Mouse (Mus musculus) forebrain, embryonic 13.5 days (tissue): ENCODE results near the gene Dusp22. TPM values are rescaled to one million over a fixed set of nuclear protein-coding genes. Genes with fewer than 3 reads are reported as not detected.

Experiments used
- ATAC-seq: fragments of 200-750 bp; cut with Nextera tagmentation; 2 replicates; pipeline ENCODE4 v1.8.0; 2017
- H3K27ac ChIP-seq: fragments of 300-500 bp; sonication (generic); 2 replicates; pipeline ENCODE4 v1.5.1; 2015; ENCODE audit warnings: inconsistent platforms, mild to moderate bottlenecking, moderate library complexity
- H3K27me3 ChIP-seq: fragments of 300-500 bp; sonication (generic); 2 replicates; pipeline ENCODE4 v1.6.1; 2015; ENCODE audit warnings: mild to moderate bottlenecking, inconsistent platforms
- H3K36me3 ChIP-seq: fragments of 300-500 bp; sonication (generic); 2 replicates; pipeline ENCODE4 v1.6.1; 2015; ENCODE audit warnings: mild to moderate bottlenecking, inconsistent platforms; ENCODE audit not compliant: poor library complexity, severe bottlenecking
- H3K4me1 ChIP-seq: fragments of 300-500 bp; sonication (generic); 2 replicates; pipeline ENCODE4 v1.6.1; 2015; ENCODE audit warnings: inconsistent platforms
- H3K4me2 ChIP-seq: fragments of 300-500 bp; sonication (generic); 2 replicates; pipeline ENCODE4 v1.6.1; 2015; ENCODE audit warnings: inconsistent platforms, mild to moderate bottlenecking, moderate library complexity
- H3K4me3 ChIP-seq: fragments of 300-500 bp; sonication (generic); 2 replicates; pipeline ENCODE4 v1.5.1; 2015; ENCODE audit warnings: mild to moderate bottlenecking, inconsistent platforms
- H3K9ac ChIP-seq: fragments of 300-500 bp; sonication (generic); 2 replicates; pipeline ENCODE4 v1.6.1; 2015; ENCODE audit warnings: mild to moderate bottlenecking, inconsistent platforms
- H3K9me3 ChIP-seq: fragments of 300-500 bp; sonication (generic); replicated peaks from 2 replicates; pipeline ENCODE4 v1.6.1; 2016; ENCODE audit warnings: inconsistent platforms
- WGBS: fragments of 180-500 bp; shearing (Covaris S2); methylation state at CpG from one replicate; pipeline ENCODE4 v1.1.7; 2015; 5-methylcytosine and 5-hydroxymethylcytosine counted together
- polyA plus RNA-seq: library from polyadenylated mRNA; unstranded; fragments of >200 nt; fragmentation: Nextera tagmentation; extraction: Ambion mirVana; gene quantifications from 2 replicates; pipeline ENCODE4 v1.2.1, GENCODE M21; 2015

Gene Dusp22
- polyA plus RNA-seq, 1 experiment from 2014 or later, result 9.3 TPM

DNA sequence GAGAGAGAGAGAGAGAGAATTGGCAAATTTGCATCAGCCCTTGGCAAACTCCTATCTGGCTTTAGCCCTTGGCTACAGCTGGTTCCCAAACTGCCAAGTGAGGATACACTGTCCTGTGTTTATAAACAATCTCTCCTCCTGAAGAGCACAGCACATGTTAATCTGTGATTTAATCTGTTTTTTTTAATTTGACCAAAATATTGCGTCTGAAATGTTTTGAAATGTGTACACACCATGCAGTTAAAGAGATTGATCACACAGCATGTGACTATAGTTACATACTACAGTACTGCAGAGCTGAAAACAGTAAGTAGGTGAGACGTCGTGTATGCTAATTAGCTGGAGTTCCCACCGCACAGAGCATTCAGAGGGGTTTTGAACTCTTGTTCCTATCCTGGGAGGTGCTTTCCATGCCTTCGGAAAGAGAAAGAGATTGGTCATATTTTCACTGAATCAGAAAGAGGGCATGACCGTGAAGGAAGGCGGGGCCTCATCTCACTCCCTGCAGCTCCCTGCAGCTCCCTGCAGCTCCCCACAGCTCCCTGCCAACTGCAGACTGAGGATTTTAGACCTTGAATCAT is 65.0 kb downstream of the Dusp22 start:
- peak; percentile 78 for ATAC-seq
- Histone ChIP-seq H3K36me3 (no peaks in the 10 kb centered on the region), H3K27ac (no peak overlapping the region), H3K4me1 (peaks cover 4% of the 10 kb centered on the region; the same call in 1 of the 2 replicates), H3K4me3 (no peak overlapping the region), H3K9me3 (no peaks in the 10 kb centered on the region), H3K27me3 (no peaks in the 10 kb centered on the region), H3K9ac (no peak overlapping the region), H3K4me2 (no peak overlapping the region)
- 29% methylated on average over 7 of the region's 7 CpGs for WGBS

- Histone ChIP-seq H3K4me1 (peaks cover 4% of the 10 kb centered on the region; the same call in 1 of the 2 replicates), H3K9ac (no peak overlapping the region), H3K36me3 (no peaks in the 10 kb centered on the region), H3K4me3 (no peak overlapping the region), H3K4me2 (no peak overlapping the region), H3K9me3 (no peaks in the 10 kb centered on the region), H3K27ac (no peak overlapping the region), H3K27me3 (no peaks in the 10 kb centered on the region; the same call in 1 of the 2 replicates)
- WGBS, result 91% methylated on average over 4 of the region's 4 CpGs
- no peak for ATAC-seq
Observed at GRCm38 (mm10) chr13:30726879-30727278, 67.1 kb downstream of the Dusp22 start.

- no peaks in the 10 kb centered on the region; the same call in 1 of the 2 replicates for H3K27me3 ChIP-seq
- no peaks in the 10 kb centered on the region for H3K9me3 ChIP-seq
- H3K9ac ChIP-seq, result no peak overlapping the region
- 93% methylated on average over 7 of the region's 7 CpGs for WGBS
- ATAC-seq, result no peak
- no peak overlapping the region for H3K4me2 ChIP-seq
- H3K36me3 ChIP-seq, result no peaks in the 10 kb centered on the region
- no peak overlapping the region for H3K27ac ChIP-seq
- no peak overlapping the region for H3K4me3 ChIP-seq
- H3K4me1 ChIP-seq, result peaks cover 4% of the 10 kb centered on the region; the same call in 1 of the 2 replicates
Observed at GRCm38 (mm10) chr13:30728155-30728554, 68.4 kb downstream of the Dusp22 start.

- no peaks in the 10 kb centered on the region for H3K36me3 ChIP-seq
- no peak overlapping the region for H3K27ac ChIP-seq
- H3K4me3 ChIP-seq, result no peak overlapping the region
- peaks cover 2% of the 10 kb centered on the region; the same call in 1 of the 2 replicates for H3K4me1 ChIP-seq
- H3K9ac ChIP-seq, result no peak overlapping the region
- no peaks in the 10 kb centered on the region for H3K9me3 ChIP-seq
- ATAC-seq, result no peak
- WGBS, result 65% methylated on average over 6 of the region's 6 CpGs
- H3K27me3 ChIP-seq, result no peaks in the 10 kb centered on the region; the same call in 1 of the 2 replicates
- H3K4me2 ChIP-seq, result no peak overlapping the region
Observed at GRCm38 (mm10) chr13:30729245-30729644, 69.4 kb downstream of the Dusp22 start.

DNA sequence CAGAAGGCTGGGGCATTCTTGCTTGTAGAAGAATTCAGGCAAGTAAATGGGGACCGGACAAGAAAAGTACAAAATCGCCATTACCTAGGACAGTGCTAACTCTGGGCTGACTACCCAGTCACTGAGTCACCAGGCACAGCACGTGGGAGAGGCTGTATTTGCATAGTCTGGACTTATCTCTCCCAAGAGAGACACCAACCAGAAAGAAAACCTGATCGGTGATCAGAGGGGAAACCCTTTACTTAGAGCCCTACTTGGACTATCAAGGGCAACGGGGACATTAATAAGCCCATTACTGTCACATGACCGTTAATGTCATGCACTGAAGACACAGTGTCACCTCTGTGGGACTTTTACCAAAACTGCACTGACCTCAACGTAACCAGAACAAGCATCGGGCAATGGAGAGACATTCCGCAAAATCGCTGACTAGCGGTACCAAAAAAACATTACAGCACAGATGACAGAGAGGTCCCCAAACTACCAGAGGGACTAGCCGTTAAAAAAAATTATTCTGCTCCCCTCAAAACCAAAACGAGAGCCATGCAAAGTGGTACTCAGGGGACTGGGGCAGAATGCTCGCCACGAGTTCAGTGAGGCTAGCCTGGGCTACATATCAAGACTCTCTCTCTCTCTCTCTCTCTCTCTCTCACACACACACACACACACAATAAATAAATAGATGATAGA is 70.5 kb downstream of the Dusp22 start:
- WGBS, result 86% methylated on average over 15 of the region's 15 CpGs
- Histone ChIP-seq H3K9ac (no peak overlapping the region), H3K4me2 (no peak overlapping the region), H3K36me3 (no peaks in the 10 kb centered on the region), H3K9me3 (no peaks in the 10 kb centered on the region), H3K4me3 (no peak overlapping the region), H3K27me3 (no peaks in the 10 kb centered on the region; the same call in 1 of the 2 replicates), H3K27ac (no peak overlapping the region), H3K4me1 (no peaks in the 10 kb centered on the region)
- no peak for ATAC-seq

DNA sequence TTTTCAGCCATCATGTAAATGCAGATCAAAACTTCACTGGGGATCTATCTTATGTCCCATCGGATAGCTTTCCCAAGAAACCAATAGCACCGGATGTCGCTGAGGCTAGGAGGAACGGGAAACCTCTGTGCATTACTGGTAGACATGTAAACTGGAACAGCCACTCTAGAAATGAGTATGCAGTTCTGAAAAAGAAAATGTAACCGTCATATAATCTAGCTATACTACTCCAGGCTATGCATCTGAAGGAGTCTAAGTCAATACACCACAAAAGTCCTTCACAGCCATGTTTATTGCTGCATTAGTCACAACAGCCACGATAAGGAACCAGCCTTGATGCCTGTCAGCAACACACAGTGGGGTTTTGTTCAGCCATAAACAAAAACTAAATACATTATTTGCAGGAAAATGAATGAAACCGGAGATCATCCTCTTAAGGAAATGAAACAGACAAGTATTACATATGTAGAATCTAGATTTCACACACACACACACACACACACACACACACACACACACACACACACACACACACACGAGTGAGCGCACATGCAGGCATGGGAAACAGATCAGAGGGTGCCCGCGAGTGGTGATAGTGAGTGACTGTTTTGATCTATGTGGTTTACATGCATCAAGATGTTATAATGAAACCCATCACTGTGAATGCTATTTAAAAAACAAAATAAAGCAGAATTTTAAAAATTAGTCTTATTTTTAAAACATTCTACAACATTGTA is 73.1 kb downstream of the Dusp22 start:
- no peaks in the 10 kb centered on the region; the same call in 1 of the 2 replicates for H3K27me3 ChIP-seq
- H3K27ac ChIP-seq, result no peak overlapping the region
- no peaks in the 10 kb centered on the region for H3K36me3 ChIP-seq
- H3K9ac ChIP-seq, result no peak overlapping the region
- 89% methylated on average over 11 of the region's 11 CpGs for WGBS
- H3K9me3 ChIP-seq, result no peaks in the 10 kb centered on the region
- no peaks in the 10 kb centered on the region for H3K4me1 ChIP-seq
- no peak overlapping the region for H3K4me2 ChIP-seq
- H3K4me3 ChIP-seq, result no peak overlapping the region
- no peak for ATAC-seq

DNA sequence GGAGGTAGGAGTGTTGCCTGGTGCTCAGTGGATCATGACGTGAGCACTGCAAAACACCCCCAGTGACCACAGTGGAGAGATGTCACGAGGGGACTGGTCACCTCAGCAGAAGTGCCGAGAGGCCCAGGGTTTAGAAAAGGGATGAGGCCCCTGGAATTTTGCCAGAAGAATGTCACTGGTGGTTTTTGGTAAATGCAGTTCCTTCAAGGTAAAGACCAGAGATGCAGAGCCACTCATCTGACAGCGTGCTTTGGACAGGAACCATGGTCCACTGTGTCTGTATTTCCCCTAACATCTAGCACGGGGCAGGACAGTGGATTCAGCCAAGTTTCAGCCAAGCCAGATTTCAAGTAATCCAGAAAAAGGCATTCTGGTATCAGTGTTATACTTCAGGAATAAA is 76.9 kb downstream of the Dusp22 start:
- H3K27me3 ChIP-seq, result no peaks in the 10 kb centered on the region; the same call in 1 of the 2 replicates
- H3K4me3 ChIP-seq, result no peak overlapping the region
- no peaks in the 10 kb centered on the region for H3K4me1 ChIP-seq
- 83% methylated on average over 5 of the region's 5 CpGs for WGBS
- H3K9me3 ChIP-seq, result no peaks in the 10 kb centered on the region
- H3K4me2 ChIP-seq, result no peak overlapping the region
- no peak overlapping the region for H3K27ac ChIP-seq
- H3K9ac ChIP-seq, result no peak overlapping the region
- H3K36me3 ChIP-seq, result no peaks in the 10 kb centered on the region
- no peak for ATAC-seq

- H3K4me2 ChIP-seq, result no peak overlapping the region
- H3K9me3 ChIP-seq, result no peaks in the 10 kb centered on the region
- H3K4me3 ChIP-seq, result no peak overlapping the region
- ATAC-seq, result no peak
- no peaks in the 10 kb centered on the region for H3K36me3 ChIP-seq
- H3K4me1 ChIP-seq, result no peaks in the 10 kb centered on the region
- WGBS, result 92% methylated on average over 2 of the region's 2 CpGs
- H3K27me3 ChIP-seq, result no peaks in the 10 kb centered on the region
- H3K9ac ChIP-seq, result no peak overlapping the region
- H3K27ac ChIP-seq, result no peak overlapping the region
Observed at GRCm38 (mm10) chr13:30737257-30737656, 77.5 kb downstream of the Dusp22 start.

- 84% methylated on average over 4 of the region's 4 CpGs for WGBS
- Histone ChIP-seq H3K27ac (no peak overlapping the region), H3K4me1 (no peaks in the 10 kb centered on the region), H3K4me2 (no peak overlapping the region), H3K27me3 (no peaks in the 10 kb centered on the region), H3K36me3 (no peaks in the 10 kb centered on the region), H3K4me3 (no peak overlapping the region), H3K9ac (no peak overlapping the region), H3K9me3 (no peaks in the 10 kb centered on the region)
- no peak for ATAC-seq
Observed at GRCm38 (mm10) chr13:30738310-30738840, 78.6 kb downstream of the Dusp22 start.

- ATAC-seq, result no peak
- Histone ChIP-seq H3K4me3 (no peak overlapping the region), H3K36me3 (no peaks in the 10 kb centered on the region), H3K9ac (no peak overlapping the region), H3K4me2 (no peak overlapping the region), H3K27ac (no peak overlapping the region), H3K9me3 (no peaks in the 10 kb centered on the region), H3K27me3 (no peaks in the 10 kb centered on the region), H3K4me1 (no peaks in the 10 kb centered on the region)
- 77% methylated on average over 5 of the region's 5 CpGs for WGBS
Observed at GRCm38 (mm10) chr13:30741172-30741571, 81.4 kb downstream of the Dusp22 start.

- ATAC-seq, result no peak
- no peak overlapping the region for H3K27ac ChIP-seq
- no peak overlapping the region for H3K4me2 ChIP-seq
- no peaks in the 10 kb centered on the region for H3K9me3 ChIP-seq
- no peak overlapping the region for H3K9ac ChIP-seq
- no peaks in the 10 kb centered on the region for H3K36me3 ChIP-seq
- WGBS, result 76% methylated on average over 6 of the region's 6 CpGs
- H3K4me1 ChIP-seq, result no peaks in the 10 kb centered on the region
- no peak overlapping the region for H3K4me3 ChIP-seq
- H3K27me3 ChIP-seq, result peaks cover 7% of the 10 kb centered on the region; the same call in 1 of the 2 replicates
Observed at GRCm38 (mm10) chr13:30742411-30742970, 82.7 kb downstream of the Dusp22 start.

GRCm38 (mm10) chr13:30745121-30745520 is 85.3 kb downstream of the Dusp22 start:
- Histone ChIP-seq H3K9me3 (no peaks in the 10 kb centered on the region), H3K36me3 (no peaks in the 10 kb centered on the region), H3K27me3 (peaks cover 34% of the 10 kb centered on the region), H3K9ac (no peak overlapping the region), H3K27ac (no peak overlapping the region), H3K4me2 (no peak overlapping the region), H3K4me3 (no peak overlapping the region), H3K4me1 (peaks cover 16% of the 10 kb centered on the region)
- WGBS, result 81% methylated on average over 7 of the region's 7 CpGs
- ATAC-seq, result no peak
